Mouse (Mus musculus): ENCODE measurements around the gene Cdk7. TPM values are rescaled to one million over a fixed set of nuclear protein-coding genes. Genes with fewer than 3 reads are reported as not detected.

Cdk7 gene
- 47.4 TPM for polyA plus RNA-seq (2017; shearing (Covaris generic))

GRCm38 (mm10) chr13:100730861-100731176, at the start of gene Cdk7:
Cdk7 (minus strand) TSS chr13:100730939.

GRCm38 (mm10) chr13:100775252-100776055, 44.7 kb upstream of the Cdk7 start, which contains the start of gene Cenph:
Cenph (minus strand) TSS chr13:100775899.

GRCm38 (mm10) chr13:100744036-100744744, 13.5 kb upstream of the Cdk7 start, which contains the start of gene Mrps36:
Mrps36 (minus strand) TSS chr13:100744659.

DNA sequence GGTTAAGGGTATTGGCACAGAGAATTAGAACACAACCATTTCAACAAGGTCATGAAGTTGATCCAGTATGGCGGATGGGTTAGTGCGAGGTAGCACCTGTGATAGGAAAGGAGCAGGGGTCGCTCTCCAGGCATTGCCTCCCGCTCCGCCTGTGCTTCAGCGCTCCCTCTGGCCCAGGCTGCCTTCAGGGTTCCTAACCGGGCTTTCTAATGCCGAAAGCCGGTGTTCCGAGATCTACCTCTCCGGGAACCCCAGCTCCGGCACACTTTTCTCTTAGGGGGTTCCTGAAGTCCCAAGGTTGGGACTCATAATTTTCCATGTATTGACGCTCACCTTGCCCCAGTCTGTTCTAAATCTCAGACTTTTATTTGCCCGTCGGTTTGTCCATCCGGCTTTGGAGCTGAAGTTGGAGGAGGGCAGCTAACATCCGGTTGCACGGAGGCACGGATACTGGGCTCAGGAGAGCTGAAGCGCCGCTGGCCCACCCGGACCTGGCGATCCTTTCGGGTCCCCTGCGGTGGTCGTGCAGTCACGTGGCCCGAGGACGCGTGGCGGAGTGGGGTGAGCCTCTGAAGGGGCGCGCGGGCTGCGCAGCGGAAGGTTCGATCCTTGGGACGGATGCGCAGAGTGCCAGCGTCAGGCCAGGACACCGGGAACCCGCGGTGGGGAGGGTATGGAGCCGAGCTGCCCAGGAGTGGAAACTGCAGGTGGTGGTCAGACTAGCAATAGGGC, 61.3 kb downstream of the Cdk7 start, which contains the start of gene Ccdc125:
Gene Ccdc125, plus strand, starts transcription at position 427 of the 732 bp plus-strand sequence.

Other genes with a start within 250 kb of the Cdk7 start
- gene Gtf2h2, start 238.4 kb downstream of the Cdk7 start, polyA plus RNA-seq (2017; shearing (Covaris generic)) = 27.9 TPM
- 0.65 TPM for gene Ocln, start 178.2 kb downstream of the Cdk7 start, polyA plus RNA-seq (2017; shearing (Covaris generic))
- gene Marveld2, start 114.0 kb downstream of the Cdk7 start, polyA plus RNA-seq (2017; shearing (Covaris generic)) = 9.6 TPM
- 84.3 TPM for gene Ak6, start 80.0 kb downstream of the Cdk7 start, polyA plus RNA-seq (2017; shearing (Covaris generic))
- 18.1 TPM for gene Rad17, start 79.9 kb downstream of the Cdk7 start, polyA plus RNA-seq (2017; shearing (Covaris generic))
- 3.1 TPM for gene Taf9, start 79.4 kb downstream of the Cdk7 start, polyA plus RNA-seq (2017; shearing (Covaris generic))
- 12.2 TPM for gene Ccdc125, start 61.2 kb downstream of the Cdk7 start, polyA plus RNA-seq (2017; shearing (Covaris generic))
- gene Mrps36, start 13.7 kb upstream of the Cdk7 start, polyA plus RNA-seq (2017; shearing (Covaris generic)) = 55.7 TPM
- 0.72 TPM for gene Cenph, start 45.0 kb upstream of the Cdk7 start, polyA plus RNA-seq (2017; shearing (Covaris generic))
- 3.8 TPM for gene Ccnb1, start 55.6 kb upstream of the Cdk7 start, polyA plus RNA-seq (2017; shearing (Covaris generic))
- 55.4 TPM for gene Slc30a5, start 102.5 kb upstream of the Cdk7 start, polyA plus RNA-seq (2017; shearing (Covaris generic))

Measured in effector memory CD4-positive, alpha-beta T cell, adult 7 months (primary cell).